Mouse (Mus musculus) small intestine, adult 2 months (tissue): Measurements from ENCODE around the gene Smndc1. TPM values are rescaled to one million over a fixed set of nuclear protein-coding genes. Genes with fewer than 3 reads are reported as not detected.

Experiments used
- H3K27ac ChIP-seq: fragments of 200-500 bp; 2 replicates; pipeline ENCODE4 v1.5.1; 2012; ENCODE audit warnings: low read depth, low read length, control low read depth, inconsistent platforms; ENCODE audit not compliant: insufficient read depth
- H3K27me3 ChIP-seq: fragments of 200-500 bp; 2 replicates; pipeline ENCODE4 v1.6.1; 2012; ENCODE audit warnings: mild to moderate bottlenecking, moderate library complexity, low read length, inconsistent platforms; ENCODE audit not compliant: control insufficient read depth, insufficient read depth
- H3K36me3 ChIP-seq: fragments of 200-500 bp; 2 replicates; pipeline ENCODE4 v1.6.1; 2012; ENCODE audit warnings: mild to moderate bottlenecking, low read length, control low read depth, inconsistent platforms; ENCODE audit not compliant: control insufficient read depth, insufficient read depth
- H3K4me1 ChIP-seq: fragments of 200-500 bp; 2 replicates; pipeline ENCODE4 v1.6.1; 2012; ENCODE audit warnings: low read length, inconsistent platforms, mixed read lengths; ENCODE audit not compliant: control insufficient read depth, insufficient read depth, insufficient read length
- H3K4me3 ChIP-seq: fragments of 200-500 bp; 2 replicates; pipeline ENCODE4 v1.5.1; 2012; ENCODE audit warnings: low read depth, mild to moderate bottlenecking, control low read depth, inconsistent platforms, low read length, moderate library complexity
- CTCF ChIP-seq: fragments of 200-500 bp; IDR thresholded peaks from 2 replicates; pipeline ENCODE4 v1.5.1; 2012; ENCODE audit warnings: low read depth, mild to moderate bottlenecking, control low read depth, inconsistent platforms, low read length, moderate library complexity, mixed read lengths; ENCODE audit not compliant: insufficient replicate concordance, insufficient read length; ENCODE audit errors: extremely low read depth
- POLR2A ChIP-seq: fragments of 200-500 bp; IDR thresholded peaks from 2 replicates; pipeline ENCODE4 v1.6.1; 2012; ENCODE audit warnings: low read depth, mild to moderate bottlenecking, control low read depth, inconsistent platforms, low read length, moderate library complexity
- WGBS: fragments of 180-500 bp; shearing (Covaris S2); methylation state at CpG from one replicate; pipeline ENCODE4 v1.1.7; 2018; 5-methylcytosine and 5-hydroxymethylcytosine counted together
- polyA plus RNA-seq: library from polyadenylated mRNA; depleted of rRNA; stranded (reverse); fragments of >200 nt; gene quantifications from 2 replicates; pipeline ENCODE4 v1.2.3, GENCODE M21; 2012

Smndc1 gene
- polyA plus RNA-seq, 1 experiment = 1.6 TPM

- Histone ChIP-seq H3K36me3 (peaks cover 61% of the 10 kb centered on the region), H3K4me3 (no peak overlapping the region), H3K4me1 (no peaks in the 10 kb centered on the region), H3K27me3 (no peaks in the 10 kb centered on the region), H3K27ac (no peak overlapping the region)
- 88% methylated on average over 10 of the region's 10 CpGs for WGBS
- TF ChIP-seq POLR2A (no peak), CTCF (no peak)
These were observed 12.0 kb downstream of the Smndc1 start for GRCm38 (mm10) chr19:53378421-53378820.

GRCm38 (mm10) chr19:53377652-53378051 lies 12.7 kb downstream of the Smndc1 start:
- H3K36me3 ChIP-seq = peaks cover 59% of the 10 kb centered on the region
- TF ChIP-seq CTCF (no peak), POLR2A (no peak)

GRCm38 (mm10) chr19:53375816-53376215 lies 14.6 kb downstream of the Smndc1 start:
- Histone ChIP-seq H3K27ac (no peak overlapping the region), H3K36me3 (peaks cover 62% of the 10 kb centered on the region), H3K4me1 (no peaks in the 10 kb centered on the region), H3K27me3 (no peaks in the 10 kb centered on the region), H3K4me3 (no peak overlapping the region)
- 83% methylated on average over 9 of the region's 9 CpGs for WGBS
- TF ChIP-seq POLR2A (no peak), CTCF (no peak)

More at GRCm38 (mm10) chr19:53377652-53378051, 12.7 kb downstream of the Smndc1 start:
- no peaks in the 10 kb centered on the region for H3K27me3 ChIP-seq
- WGBS = 66% methylated on average over 8 of the region's 8 CpGs
- no peak overlapping the region for H3K4me3 ChIP-seq
- H3K27ac ChIP-seq = no peak overlapping the region
- H3K4me1 ChIP-seq = no peaks in the 10 kb centered on the region

GRCm38 (mm10) chr19:53375299-53375698 lies 15.1 kb downstream of the Smndc1 start:
- H3K4me3 ChIP-seq = no peak overlapping the region
- peaks cover 59% of the 10 kb centered on the region for H3K36me3 ChIP-seq
- no peaks in the 10 kb centered on the region for H3K4me1 ChIP-seq
- 91% methylated on average over 6 of the region's 6 CpGs for WGBS
- TF ChIP-seq POLR2A = no peak
- no peak for TF ChIP-seq CTCF
- H3K27ac ChIP-seq = no peak overlapping the region
- H3K27me3 ChIP-seq = no peaks in the 10 kb centered on the region

- Histone ChIP-seq H3K4me3 (no peak overlapping the region), H3K27ac (no peak overlapping the region), H3K27me3 (no peaks in the 10 kb centered on the region), H3K4me1 (no peaks in the 10 kb centered on the region), H3K36me3 (peaks cover 52% of the 10 kb centered on the region)
- TF ChIP-seq POLR2A (no peak), CTCF (no peak)
- WGBS = 98% methylated on average over 2 of the region's 2 CpGs
These were observed 16.8 kb downstream of the Smndc1 start for GRCm38 (mm10) chr19:53373570-53373969.

- peaks cover 44% of the 10 kb centered on the region for H3K36me3 ChIP-seq
- H3K4me1 ChIP-seq = no peaks in the 10 kb centered on the region
- H3K27ac ChIP-seq = no peak within 1 kb of the TSS
- 89% methylated on average over 13 of the region's 13 CpGs for WGBS
- H3K27me3 ChIP-seq = no peaks in the 10 kb centered on the region
- no peak for TF ChIP-seq CTCF
- no peak for TF ChIP-seq POLR2A
- H3K4me3 ChIP-seq = no peak within 1 kb of the TSS
These were observed 18.7 kb downstream of the Smndc1 start, which contains the start of gene Gm10197 for GRCm38 (mm10) chr19:53371666-53372065. TSS of gene Gm10197 (minus strand) at chr19:53371766.

GRCm38 (mm10) chr19:53370233-53370632 lies 20.1 kb downstream of the Smndc1 start:
- H3K4me1 ChIP-seq = no peaks in the 10 kb centered on the region
- no peak for TF ChIP-seq CTCF
- TF ChIP-seq POLR2A = no peak
- no peak overlapping the region for H3K4me3 ChIP-seq
- 80% methylated on average over 15 of the region's 15 CpGs for WGBS
- H3K36me3 ChIP-seq = peaks cover 33% of the 10 kb centered on the region
- no peaks in the 10 kb centered on the region for H3K27me3 ChIP-seq
- no peak overlapping the region for H3K27ac ChIP-seq

- WGBS = 34% methylated on average over 14 of the region's 14 CpGs
- Histone ChIP-seq H3K4me3 (no peak overlapping the region), H3K36me3 (peaks cover 27% of the 10 kb centered on the region), H3K4me1 (no peaks in the 10 kb centered on the region), H3K27me3 (no peaks in the 10 kb centered on the region), H3K27ac (no peak overlapping the region)
- TF ChIP-seq POLR2A = no peak
- TF ChIP-seq CTCF = peak; percentile 95; the same call in 1 of the 2 replicates
These were observed 20.8 kb downstream of the Smndc1 start for GRCm38 (mm10) chr19:53369469-53370043.
